Mouse (Mus musculus) cerebellum, postnatal 14 days (tissue): ENCODE data around the gene Ttc21a.

Experiments
- DNase-seq, 2 experiments: peaks; one replicate each; pipeline ENCODE4 v3.0.0; 2021; ENCODE audit warnings: mixed read lengths in 2 of 2

The Ttc21a gene

DNA sequence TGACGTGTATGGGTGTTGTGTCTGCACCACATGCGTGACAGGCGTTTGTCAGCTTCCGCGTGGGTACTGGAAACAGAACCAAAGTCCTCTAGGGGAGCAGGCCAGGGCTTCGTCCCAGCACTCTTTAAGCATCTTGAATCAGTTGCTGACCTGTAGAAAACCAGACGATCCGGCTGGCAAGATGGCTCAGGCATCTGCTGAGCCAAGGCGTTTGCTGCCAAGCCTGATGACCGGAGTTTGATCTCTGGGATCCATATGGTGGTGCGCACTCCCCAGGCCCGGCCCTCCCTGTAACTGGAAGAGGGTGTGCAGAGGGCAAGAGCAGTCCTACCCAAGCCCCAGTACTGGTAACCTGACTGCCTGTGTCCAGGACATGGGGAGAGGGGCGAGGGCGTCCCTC lies 4.5 kb downstream of the Ttc21a start:
- peak; percentile 63 to 68 for DNase-seq

DNA sequence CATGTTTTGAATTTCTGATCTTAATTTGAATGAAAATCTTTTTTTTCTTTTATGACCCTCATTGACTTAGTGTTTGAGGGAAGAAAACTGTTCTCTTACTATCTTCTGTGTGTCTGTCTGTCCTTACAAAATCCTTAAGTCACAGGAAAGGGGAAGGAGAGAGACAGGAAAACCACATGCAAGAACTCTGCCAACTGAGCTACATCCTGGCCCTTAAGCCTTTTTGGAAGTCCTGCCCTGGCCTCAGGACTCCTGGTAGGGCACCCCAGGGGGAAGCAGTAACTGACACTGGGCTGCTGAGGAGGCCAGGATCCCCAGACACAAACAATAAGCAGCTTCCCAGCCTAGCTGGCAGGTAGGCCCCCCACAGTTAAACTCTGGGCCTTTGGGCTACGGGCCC lies 5.9 kb downstream of the Ttc21a start:
- no peak for DNase-seq

DNA sequence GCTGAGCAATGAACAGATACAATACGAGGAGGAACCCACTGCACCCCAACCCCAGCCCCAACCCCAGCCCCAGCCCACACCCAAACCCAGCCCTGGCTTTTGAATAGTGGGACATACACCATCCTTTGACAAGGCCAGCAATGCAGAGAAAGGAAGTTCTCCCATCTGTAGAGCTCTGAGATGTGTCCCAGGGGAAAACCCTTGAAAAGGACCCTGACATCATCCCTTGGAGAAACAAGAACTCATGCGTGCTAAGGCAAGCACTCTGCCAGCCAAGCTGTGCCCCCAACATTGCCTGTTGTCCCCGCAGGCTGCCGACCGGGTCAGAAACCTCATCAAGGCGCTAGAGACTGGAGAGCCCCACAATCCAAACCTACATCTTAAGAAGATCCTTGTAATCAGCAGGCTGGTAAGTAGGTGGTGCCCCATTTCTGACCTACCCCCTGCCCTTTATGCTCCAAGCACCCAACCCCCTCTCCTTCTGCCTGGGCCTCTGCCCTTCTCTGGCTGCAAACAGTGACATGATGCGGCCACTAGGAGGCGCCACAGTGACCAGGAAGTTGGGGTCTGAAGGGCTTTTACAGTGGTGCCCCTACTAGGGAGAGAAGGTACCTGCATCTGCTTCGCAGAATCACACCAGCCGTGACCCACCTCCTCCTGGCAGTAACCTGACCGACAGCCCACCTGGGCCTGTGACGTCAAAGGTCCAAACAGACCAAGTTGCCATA lies 7.9 kb downstream of the Ttc21a start:
- peak in 1 of 2 experiments; percentile 56 for DNase-seq

DNA sequence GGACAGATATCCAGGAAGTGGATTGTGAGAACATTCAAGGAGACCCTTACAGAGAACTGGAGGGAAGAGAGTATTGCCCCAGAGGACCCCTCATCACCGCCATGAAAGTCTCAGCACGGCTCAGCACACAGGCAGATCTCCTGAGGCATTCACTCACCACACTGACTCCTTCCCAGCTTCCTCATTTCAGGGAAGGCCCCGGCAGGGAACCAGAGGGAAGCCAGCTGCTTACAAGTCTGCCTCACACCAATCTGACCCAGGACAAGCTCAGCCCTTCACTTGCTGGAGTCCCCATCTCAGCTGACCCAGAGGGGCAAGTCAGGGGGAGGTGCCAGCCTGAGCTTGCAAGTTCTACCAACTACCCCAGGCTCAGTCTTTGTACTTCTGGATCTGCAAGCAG lies 11.4 kb downstream of the Ttc21a start:
- DNase-seq: no peak

DNA sequence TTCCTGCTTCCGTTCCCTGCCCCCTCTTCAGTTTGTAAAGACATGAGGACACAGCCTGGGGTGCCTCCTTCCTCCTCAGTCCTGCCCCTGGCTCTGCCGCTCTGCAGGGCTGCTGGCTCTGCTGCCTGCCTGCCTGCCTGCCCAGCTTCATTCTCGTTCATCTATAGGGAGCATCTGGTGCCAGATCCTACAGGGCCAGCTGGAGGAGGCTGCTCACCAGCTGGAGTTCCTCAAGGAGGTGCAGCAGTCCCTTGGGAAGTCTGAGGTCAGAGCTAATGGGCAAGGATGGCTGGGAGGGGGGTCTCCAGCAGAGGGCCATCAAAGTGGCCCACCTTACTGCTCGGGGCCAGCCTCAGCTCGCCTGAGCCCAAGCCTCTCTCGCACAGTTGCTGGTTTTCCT lies 13.0 kb downstream of the Ttc21a start:
- no peak for DNase-seq

DNA sequence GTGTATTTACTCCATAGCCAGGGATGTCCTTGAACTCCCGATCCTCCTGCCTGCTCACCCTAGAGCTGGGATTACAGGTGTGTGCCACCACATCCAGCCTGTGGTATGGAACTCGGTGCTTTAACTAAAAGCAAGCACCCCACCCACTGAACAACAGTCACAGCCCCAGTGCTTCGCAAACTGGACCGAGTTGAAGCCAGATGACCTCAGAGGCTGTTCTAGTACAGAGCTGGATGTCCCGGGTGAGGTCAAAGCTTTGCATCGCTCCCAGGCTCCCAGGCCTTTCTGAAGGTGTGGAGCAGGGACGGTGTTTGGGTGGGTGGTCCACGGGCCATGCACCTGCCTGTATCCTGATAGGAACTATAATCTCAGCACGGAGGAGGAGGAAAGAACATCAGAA lies 14.0 kb downstream of the Ttc21a start:
- no peak for DNase-seq

DNA sequence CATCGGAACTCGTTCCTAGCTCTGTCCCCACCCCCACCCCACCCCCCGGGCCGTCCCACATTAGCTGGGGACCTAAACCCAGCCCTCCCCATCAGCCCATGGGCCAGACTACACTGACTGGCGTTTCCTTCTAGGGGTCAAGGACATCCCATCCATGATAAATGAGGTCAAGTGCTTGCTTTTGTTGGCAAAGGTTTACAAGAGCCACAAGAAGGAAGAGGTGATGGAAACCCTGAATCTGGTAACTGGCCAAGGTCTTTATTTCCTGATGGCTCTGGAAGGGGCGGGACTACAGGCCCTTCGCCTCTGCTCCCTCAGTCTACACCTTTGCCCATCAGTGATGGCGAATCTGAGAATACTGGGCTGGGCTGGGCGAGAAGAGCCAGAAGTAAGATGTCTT lies 21.4 kb downstream of the Ttc21a start:
- DNase-seq: no peak

DNA sequence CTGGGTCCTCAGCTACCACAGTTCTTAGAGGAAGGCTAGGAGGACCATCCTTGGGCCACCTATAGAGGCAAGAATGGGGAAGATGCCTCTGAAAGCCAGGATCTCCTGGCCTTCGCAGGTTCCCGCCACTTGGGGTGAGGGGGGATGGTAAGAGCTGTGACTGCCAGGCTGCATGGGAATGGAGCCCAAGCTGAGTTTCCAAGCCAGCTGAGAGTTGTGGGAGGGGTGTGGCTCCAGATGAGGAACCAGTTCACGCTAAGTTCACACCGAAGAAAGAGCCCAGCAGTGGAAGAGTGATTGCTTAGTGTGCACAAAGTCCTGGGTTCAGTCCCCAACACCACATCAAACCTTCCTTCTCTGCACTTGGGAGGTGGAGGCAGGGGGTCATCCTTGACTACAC lies 24.8 kb downstream of the Ttc21a start:
- no peak for DNase-seq

DNA sequence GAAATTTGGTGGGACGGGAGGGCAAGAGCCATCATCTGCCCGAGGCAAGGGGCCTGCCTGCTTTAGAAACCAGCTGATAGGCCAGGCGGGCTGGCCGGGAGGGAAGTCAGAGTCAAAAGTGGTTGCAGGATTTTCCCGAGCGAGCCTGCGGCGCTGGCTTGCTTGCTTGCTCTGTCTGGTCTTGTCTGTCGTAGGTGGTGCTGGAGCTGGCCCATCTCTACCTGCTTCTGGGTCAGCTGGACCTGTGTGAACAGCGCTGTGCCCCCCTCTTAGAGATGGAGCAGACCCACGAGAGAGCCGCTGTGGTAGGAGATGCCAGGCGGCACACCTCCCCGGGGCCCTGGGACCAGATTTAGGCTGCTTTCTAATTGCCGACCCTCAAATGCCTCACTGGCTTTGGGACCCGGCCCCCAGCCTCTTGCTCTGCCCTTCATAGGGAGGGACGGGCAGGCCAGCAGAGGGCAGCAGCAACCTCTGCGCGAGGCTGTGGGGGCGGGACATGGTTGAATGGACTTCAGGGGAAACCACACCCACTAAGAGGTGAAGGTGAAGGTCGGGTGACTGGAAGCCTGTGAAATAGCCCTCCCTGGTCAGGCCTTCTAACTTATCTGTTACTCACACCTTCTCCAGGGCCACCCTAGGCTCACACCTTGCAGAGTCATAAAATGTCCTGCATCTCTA lies 25.7 kb downstream of the Ttc21a start:
- peak; percentile 65 to 78 for DNase-seq

DNA sequence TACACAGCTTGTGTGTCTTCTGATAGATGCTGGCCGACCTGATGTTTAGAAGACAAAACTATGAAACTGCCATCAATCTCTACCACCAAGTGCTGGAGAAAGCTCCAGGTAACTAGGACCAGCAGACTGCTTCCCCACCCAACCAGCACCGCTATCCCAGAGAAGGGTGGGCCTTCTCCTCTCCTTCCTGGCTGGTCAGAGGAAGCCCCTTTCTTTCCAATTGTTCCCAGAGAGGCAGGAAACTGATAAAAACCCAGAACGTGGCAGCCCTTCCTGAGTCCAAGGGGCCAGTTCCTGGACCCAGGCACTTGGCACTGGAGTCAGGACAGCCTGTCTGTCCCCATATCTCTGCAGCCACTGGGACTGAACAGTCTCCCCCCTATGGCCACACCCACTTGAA lies 26.8 kb downstream of the Ttc21a start:
- no peak for DNase-seq

DNA sequence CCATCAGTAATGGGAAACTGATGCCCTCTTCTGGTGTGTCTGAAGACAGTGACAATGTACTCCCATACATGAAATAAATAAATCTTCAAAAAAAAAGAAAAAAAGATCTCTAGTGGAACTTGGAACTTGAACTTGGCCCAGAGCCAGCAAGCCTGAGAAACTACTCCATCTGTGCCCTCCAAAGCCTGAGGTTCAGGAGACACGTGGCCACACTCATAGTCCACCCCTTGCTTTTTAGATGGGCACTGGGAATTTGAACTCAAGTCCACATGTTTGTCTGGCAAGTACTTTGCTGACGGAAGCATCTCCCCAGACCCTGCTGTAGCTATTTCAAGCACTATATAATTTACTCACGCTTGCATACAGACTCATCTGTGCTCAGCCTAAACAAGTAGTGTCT lies 27.8 kb downstream of the Ttc21a start:
- peak in 1 of 2 experiments; percentile 53 for DNase-seq

DNA sequence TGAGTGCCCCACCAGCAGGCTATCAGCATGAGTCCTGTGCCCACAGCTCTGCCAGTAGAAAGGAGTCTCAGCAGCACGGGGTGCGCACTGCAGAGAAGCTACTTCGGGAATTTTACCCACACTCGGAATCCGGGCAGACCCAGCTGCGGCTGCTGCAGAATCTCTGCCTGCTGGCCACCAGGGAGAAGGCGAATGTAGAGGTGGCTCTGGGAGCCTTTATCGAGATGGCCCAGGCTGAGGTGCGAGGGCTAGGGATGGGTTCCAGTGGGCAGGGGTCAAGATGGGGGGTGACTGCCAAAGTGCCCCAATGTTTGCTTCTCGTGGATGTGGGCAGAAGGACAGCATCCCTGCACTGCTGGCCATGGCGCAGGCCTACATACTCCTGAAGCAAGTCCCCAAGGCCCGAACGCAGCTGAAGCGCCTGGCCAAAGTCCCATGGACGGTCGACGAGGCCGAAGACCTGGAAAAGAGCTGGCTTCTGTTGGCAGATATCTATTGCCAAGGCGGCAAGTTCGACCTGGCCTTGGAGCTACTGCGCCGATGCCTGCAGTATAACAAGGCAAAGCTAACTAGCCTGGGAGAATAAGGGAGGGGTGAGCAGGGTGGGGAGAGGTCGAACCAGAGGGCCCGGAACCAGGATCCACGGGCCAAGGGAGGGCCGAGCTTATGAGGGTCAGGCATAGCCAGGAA lies 29.0 kb downstream of the Ttc21a start:
- peak; percentile 36 to 50 for DNase-seq

DNA sequence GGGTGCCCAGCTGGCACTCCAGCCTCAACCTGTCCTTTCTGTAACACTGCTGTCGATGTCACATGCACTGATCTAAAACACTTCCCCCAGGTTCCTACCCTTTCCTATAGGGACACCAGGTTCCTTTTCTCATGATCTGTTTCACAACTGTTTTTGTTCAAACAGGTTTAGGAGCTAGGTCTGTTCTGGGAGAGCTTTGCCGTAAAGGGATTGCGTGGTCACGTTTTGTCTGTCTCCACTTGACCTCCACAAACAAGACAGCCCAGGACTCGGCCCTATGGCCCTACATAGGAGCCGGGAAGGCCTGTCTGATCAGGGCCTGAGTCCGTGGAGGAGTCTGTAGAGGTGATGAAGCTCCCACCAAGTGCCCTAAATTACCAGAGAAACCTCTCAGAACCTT lies 32.4 kb downstream of the Ttc21a start:
- no peak for DNase-seq

DNA sequence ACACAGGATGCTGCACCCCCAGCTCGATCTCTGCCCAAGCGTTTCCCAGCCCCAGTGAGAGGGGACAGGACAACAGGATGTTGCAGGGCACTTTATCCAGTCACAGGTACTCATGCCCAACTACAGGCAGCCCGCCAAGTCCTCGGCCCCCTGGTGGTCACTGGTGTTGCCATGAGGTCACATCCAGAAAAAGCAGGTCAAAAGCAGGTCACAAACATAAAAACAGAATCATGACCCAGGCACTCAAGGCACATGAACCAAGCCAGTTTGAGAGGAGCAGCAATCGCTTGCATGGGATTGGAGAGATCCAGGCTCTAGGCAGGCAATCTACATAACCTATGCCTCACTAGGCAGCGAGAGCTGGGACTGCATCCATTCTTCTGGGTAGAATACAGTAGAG lies 32.8 kb downstream of the Ttc21a start:
- peak; percentile 78 to 90 for DNase-seq

DNA sequence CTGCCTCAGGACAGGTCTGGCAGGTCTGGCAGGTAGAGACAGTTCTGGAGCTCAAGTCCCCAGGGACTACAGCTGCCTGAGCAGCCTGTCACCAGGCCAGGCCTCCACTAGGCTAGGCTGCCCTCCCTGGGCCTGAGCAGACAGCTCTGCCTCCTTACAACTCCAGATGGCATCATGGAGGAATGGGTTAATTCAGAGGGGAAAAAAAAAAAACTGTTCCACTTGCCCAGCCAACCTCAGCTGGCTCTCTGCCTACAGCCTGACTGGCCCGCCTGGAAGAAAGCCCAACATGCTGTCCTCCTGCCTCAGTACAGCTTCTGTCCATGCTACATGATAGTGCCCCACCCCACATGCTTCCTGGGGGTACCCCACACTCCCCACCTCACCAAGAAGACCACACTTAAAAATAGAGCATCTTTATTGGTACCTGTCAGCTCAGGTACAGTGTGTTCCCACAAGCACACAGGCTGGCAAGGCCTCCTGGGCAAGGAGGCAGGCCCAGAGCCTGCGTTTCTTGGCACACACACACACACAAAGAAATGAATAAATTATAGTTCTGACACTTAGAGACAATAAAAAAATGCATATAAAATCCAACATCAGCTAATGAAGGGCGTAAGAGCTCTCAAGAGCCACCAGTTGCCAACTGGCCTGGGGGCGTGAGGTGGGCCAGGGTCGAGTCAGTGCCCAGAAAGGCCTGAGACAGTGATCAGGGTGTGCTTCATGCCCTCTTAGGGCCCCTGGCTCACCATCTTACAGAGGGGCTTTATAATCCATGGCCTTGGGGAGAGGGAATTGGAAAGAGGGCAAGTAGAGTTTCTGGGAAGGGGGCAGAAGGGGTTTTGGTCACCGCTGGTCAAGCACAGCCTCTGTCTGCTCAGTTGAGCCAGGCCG lies 33.6 kb downstream of the Ttc21a start:
- DNase-seq: peak; percentile 93 to 96

DNA sequence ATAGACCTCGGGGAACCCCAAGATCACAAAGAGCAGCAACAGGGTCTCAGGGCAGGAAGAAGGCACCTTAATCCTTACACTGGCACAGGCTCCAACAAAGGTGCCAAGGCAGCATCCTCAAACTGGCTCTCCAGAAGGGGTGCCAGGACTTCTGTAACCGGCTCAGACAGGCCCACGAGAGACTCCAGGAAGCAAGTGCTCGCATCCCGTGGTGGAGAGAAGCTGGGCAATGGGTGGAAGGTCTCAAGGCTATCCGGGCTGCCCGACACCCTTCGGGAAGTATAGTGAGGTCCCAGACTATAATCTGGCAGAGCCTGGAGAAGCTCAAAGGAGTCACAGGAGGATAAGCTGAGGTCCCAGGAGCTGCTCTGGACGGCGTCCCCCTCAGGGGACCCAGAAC lies 34.8 kb downstream of the Ttc21a start:
- peak; percentile 52 to 54 for DNase-seq

DNA sequence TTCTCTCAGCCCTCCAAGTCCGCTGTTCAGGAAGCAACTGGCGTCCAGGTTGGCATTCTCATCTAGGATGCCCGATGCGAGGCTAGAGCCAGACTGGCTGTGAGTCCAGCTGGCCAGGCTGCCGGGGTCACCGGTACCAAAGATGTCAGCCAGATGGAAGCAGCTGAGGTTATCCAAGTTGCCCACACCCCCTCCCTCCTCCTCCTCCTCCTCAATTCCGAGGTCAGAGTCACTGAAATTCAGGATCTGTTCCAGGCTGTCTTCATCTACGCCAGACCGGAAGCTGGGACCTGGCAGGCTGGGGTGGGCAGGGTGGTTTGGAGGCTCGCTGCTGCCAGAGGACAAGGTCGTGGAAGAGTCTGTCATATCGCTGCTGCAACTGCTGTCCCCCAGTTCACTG lies 35.2 kb downstream of the Ttc21a start:
- DNase-seq: peak; percentile 77 to 81

DNA sequence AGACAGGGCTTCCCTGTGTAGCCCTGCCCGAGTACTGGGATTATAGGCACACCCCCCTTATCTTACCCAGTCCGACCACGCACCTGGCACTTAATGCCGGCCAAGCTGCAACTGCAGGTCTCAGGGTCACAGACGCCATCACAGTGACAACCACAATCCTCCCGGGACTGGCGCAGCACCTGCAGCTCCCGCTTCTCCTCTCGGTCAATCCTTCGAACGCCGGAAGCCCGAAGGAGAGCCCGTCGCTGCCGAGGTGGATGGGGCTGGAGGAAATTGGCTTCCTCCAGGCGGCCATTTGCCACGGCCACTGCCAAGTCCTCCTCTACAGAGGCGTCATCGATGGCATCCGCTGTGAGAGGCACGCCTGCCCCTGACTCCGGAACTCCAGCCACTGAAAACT lies 35.9 kb downstream of the Ttc21a start:
- DNase-seq: peak; percentile 60 to 74

DNA sequence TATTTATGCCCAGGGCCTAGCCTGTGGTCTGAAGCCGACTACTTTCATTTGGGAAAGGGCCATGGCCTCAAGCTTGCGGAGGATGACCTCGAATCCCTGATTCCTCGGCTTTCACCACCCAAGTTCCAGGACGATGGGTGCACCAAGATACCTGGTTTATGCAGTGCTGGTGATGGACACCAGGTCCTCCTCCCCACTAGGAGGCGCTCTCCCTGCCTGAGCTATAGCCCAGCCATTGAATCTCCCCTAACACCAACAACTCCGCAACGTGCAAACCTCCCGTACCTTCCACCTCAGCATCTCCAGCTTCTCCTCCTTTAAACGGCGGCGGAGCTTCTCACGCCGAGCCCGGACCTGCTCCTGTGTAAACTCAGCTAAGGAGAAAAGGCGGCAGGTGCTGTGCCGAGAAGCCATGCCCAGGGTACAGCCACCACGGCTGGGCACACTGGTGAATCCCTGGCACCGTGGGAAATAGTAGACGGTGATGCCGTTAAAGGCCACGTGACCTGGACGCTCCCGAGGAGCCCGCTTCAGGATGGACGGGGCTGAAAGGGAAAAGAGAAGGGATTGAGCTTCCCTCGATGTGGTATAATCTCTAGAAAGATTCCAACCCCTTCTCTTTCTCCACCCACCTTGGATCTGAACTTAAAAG lies 36.6 kb downstream of the Ttc21a start:
- DNase-seq: peak; percentile 52 to 77

DNA sequence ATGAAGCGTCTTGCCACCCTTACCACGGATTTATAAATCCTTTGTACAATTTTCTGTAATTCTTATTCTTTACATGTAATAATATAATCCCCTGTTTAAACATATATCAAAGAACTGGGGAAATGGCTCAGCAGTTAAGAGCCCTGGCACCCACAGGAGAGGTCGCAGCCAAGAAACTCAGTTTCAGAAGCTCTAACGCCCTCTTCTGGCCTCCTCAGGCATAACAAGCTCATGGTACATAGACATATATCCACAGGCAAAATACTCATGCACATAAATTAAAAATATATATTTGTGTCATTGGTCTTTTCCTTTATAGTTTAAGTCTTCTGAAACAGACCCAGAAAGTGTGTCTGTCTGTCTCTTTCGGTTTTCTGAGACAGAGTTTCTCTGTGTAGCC lies 37.2 kb downstream of the Ttc21a start:
- peak in 1 of 2 experiments; percentile 58 for DNase-seq

DNA sequence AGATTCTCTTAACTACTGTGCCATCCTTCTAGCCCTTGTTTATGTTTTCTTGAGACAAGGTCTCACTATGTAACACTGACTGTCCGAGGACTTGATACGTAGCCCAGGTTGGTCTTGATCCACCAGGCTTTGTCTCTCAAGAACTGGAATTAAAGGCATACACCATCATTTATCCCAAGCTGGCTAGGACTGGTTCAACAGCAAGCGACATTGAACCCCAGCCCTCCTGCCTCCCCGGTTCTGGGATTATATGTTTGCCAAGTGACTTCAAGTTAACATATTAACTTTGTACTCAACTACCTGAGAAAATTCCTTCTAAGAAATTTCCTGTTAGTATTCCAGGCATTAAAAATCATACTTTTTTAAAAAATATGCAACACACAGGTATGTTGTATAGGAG lies 37.9 kb downstream of the Ttc21a start:
- no peak for DNase-seq
